Mouse (Mus musculus): ENCODE measurements at regions not wholly inside any gene's neighbourhood (a gene's known extent, or its start where the extent isn't known, plus 50 kb on each side); places are given as distances from the start of the nearest gene placed in this dataset.

- in situ Hi-C loops (cut with MboI, MseI) = no loop called here
These were observed 665.2 kb upstream of the Fam92a start for GRCm38 (mm10) chr4:12837097-12837426.

DNA sequence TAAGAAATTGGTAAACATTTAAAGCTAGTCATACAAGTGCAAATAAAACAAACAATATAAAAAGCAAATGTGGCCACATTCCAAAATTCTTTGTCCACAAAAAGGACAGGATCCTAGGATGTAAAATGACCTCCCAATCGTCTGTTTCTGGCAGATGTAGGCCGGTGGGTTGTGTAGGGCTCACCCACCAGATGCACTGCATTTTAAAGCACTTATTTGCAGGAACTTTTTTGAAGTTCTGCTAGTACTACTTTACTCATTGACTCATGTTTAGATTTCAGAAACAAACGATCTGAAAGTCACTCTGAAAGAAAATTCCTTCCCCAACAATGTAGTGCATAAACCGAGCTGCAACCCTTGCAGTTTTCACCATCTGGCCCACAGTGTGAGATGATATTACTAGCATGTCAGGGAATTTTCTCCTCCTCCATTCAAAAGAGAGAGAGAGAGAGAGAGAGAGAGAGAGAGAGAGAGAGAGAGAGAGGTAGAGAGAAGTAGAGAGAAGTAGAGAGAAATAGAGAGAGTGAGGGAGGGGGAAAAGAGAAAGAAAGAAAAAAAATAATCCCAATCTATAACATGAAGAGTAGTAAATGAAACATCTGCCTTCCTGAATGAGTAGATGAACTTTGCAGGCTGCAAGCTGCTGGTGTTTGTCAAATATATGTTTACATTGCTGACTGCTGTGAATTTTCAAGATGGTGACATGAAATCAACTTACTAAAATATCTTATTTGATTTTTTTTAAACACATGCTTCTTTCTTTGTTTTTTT is 664.7 kb upstream of the Fam92a start:
- in situ Hi-C loops (cut with MboI, MseI) = no loop called here

GRCm38 (mm10) chr4:12826419-12826818 is 654.6 kb upstream of the Fam92a start:
- in situ Hi-C loops (cut with MboI, MseI) = no loop called here

- in situ Hi-C loops (cut with MboI, MseI) = no loop called here
These were observed 642.4 kb upstream of the Fam92a start for GRCm38 (mm10) chr4:12814251-12814650.

DNA sequence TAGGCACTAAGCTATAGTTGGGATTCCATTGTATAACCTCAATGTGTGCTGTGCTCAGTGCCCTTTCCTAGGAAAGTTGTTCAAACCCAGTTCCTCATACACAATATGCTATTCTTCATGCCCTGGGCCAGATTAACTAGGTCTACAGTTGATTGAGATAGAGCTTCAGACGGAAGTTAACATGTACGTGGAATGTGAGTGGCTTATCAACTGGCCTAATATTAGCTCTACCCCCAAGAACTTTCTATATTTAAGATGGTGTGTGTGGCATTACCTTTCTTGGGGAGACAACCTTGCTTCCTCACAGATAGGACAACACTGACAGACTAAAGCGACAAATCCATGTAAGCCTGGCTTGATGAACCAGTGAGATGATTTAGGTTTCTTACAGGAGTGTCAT is 629.4 kb upstream of the Fam92a start:
- in situ Hi-C loops (cut with MboI, MseI) = no loop called here

DNA sequence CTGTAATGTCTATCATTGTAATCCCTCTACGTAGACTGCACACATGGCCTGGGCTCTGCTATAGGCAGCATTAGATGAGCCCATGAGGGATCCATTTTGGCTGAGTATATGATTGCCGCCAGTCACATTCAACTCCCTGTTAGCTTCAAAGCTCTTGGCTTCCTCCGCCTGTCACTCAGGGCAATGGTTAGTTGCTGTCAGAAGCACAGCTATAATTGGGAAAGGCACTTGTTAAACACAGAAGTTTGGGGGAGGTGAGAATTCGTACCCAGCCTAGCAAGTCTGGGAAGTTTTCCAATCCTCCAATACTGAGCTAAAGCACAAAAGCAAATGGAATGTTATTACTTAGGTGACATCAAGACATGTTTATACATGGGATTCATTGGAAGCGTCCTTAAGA is 627.7 kb upstream of the Fam92a start:
- in situ Hi-C loops (cut with MboI, MseI) = no loop called here

- in situ Hi-C loops (cut with MboI, MseI) = no loop called here
These were observed 621.1 kb upstream of the Fam92a start for GRCm38 (mm10) chr4:12792764-12793422.

GRCm38 (mm10) chr4:12791786-12792674 is 620.2 kb upstream of the Fam92a start:
- in situ Hi-C loops (cut with MboI, MseI) = no loop called here

- in situ Hi-C loops (cut with MboI, MseI) = no loop called here
These were observed 614.0 kb upstream of the Fam92a start for GRCm38 (mm10) chr4:12785840-12786239.

- in situ Hi-C loops (cut with MboI, MseI) = no loop called here
These were observed 612.7 kb upstream of the Fam92a start for GRCm38 (mm10) chr4:12784479-12784878.

GRCm38 (mm10) chr4:12784068-12784467 is 612.3 kb upstream of the Fam92a start:
- in situ Hi-C loops (cut with MboI, MseI) = no loop called here

GRCm38 (mm10) chr4:12781969-12782904 is 610.4 kb upstream of the Fam92a start:
- in situ Hi-C loops (cut with MboI, MseI) = no loop called here

DNA sequence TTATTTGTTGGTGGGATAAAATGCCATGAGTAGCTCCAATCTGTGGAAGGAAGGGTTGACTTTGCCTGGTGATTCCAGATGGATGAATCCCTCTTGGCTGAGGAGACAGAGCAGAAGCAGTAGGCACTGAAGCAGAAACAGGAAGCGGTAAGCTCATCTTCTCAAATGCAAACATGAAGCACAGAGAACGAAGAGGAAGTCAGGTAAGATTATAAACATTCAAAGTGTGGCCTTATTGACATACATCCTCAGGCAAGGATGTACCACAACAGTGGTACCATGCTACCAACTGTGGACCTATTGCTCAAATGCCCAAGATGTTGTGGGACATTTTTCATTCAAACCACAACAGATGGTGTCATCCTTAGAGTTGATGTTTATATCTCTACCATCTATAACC is 608.4 kb upstream of the Fam92a start:
- in situ Hi-C loops (cut with MboI, MseI) = no loop called here

DNA sequence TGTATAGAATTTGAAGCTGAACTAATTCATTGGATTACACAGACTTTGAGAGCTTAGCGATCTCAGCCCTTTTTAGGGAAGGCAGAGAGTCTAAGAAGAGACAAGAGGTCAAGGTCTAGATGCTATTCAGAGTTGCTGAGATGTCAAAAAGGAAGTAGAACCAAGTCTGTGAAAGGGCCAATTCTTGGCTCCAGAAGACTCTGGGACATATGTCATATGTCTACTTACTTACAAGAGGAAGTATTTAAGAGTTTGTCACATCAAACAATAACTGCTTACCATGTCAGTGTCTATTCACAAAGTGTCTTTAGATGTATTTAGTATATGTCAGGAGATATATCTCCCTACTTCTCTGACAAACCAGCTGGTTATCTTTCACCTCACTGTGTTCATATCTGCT is 607.4 kb upstream of the Fam92a start:
- in situ Hi-C loops (cut with MboI, MseI) = no loop called here

DNA sequence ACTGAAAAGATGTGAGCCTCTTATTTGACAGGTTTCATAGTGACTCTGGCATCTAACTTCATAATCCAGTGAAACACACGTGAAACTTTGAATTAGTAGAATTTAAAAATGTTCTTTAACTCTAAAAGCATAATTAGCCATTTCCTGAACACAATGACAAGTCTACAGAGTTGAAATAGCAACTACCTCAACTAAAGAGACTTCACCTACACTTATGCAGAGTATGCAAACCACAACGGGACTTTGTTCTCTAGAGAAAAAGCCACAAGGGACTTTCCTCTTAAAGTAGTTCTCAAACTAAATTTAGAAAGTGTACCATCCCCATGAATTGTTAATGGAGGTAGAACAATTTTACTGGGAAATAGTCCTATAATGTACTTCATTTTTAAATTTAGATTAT is 606.3 kb upstream of the Fam92a start:
- in situ Hi-C loops (cut with MboI, MseI) = no loop called here

GRCm38 (mm10) chr4:12776217-12776578 is 604.4 kb upstream of the Fam92a start:
- in situ Hi-C loops (cut with MboI, MseI) = no loop called here

- in situ Hi-C loops (cut with MboI, MseI) = no loop called here
These were observed 603.9 kb upstream of the Fam92a start for GRCm38 (mm10) chr4:12775524-12776216.

GRCm38 (mm10) chr4:12775090-12775489 is 603.3 kb upstream of the Fam92a start:
- in situ Hi-C loops (cut with MboI, MseI) = no loop called here

GRCm38 (mm10) chr4:12774671-12775070 is 602.9 kb upstream of the Fam92a start:
- in situ Hi-C loops (cut with MboI, MseI) = no loop called here

GRCm38 (mm10) chr4:12773201-12773600 is 601.4 kb upstream of the Fam92a start:
- in situ Hi-C loops (cut with MboI, MseI) = no loop called here
